Mouse (Mus musculus): ENCODE measurements at regions not wholly inside any gene's neighbourhood (a gene's known extent, or its start where the extent isn't known, plus 50 kb on each side); places are given as distances from the start of the nearest gene placed in this dataset.

GRCm38 (mm10) chr3:48658386-48658785 is 1098.7 kb downstream of the Pcdh18 start:
- Histone ChIP-seq H3K27ac (ENCODE audit: low read length) (no peak overlapping the region), H3K4me3 (replicated peaks; ENCODE audit: low read length) (no peak overlapping the region), H3K9me3 (replicated peaks; ENCODE audit: control insufficient read depth, low read length) (no peaks in the 10 kb centered on the region), H3K27me3 (ENCODE audit: control insufficient read depth, insufficient read depth, low read length) (no peaks in the 10 kb centered on the region), H3K9ac (ENCODE audit: low read length) (no peak overlapping the region), H3K4me2 (ENCODE audit: low read depth, low read length) (no peak overlapping the region), H3K36me3 (ENCODE audit: control insufficient read depth, insufficient read depth, low read length) (no peaks in the 10 kb centered on the region), H3K4me1 (ENCODE audit: control insufficient read depth, insufficient read depth, low read length) (no peaks in the 10 kb centered on the region)
- WGBS: 49% methylated on average over 1 of the region's 1 CpGs
- ATAC-seq (ENCODE audit: insufficient read depth, low FRiP score): no peak

- no peak overlapping the region for H3K27ac ChIP-seq (ENCODE audit: low read length)
- WGBS: 77% methylated on average over 4 of the region's 4 CpGs
- no peak for ATAC-seq (ENCODE audit: insufficient read depth, low FRiP score)
Observed at GRCm38 (mm10) chr3:48655084-48655483, 1102.0 kb downstream of the Pcdh18 start.

GRCm38 (mm10) chr3:48631889-48632483 is 1125.1 kb downstream of the Pcdh18 start:
- no peak overlapping the region for H3K27ac ChIP-seq (ENCODE audit: low read length)
- ATAC-seq (ENCODE audit: insufficient read depth, low FRiP score): no peak
- H3K9ac ChIP-seq (ENCODE audit: low read length): no peak overlapping the region

More at GRCm38 (mm10) chr3:48655084-48655483, 1102.0 kb downstream of the Pcdh18 start:
- Histone ChIP-seq H3K4me1 (ENCODE audit: control insufficient read depth, insufficient read depth, low read length) (no peaks in the 10 kb centered on the region), H3K4me2 (ENCODE audit: low read depth, low read length) (no peak overlapping the region), H3K9ac (ENCODE audit: low read length) (no peak overlapping the region), H3K4me3 (replicated peaks; ENCODE audit: low read length) (no peak overlapping the region), H3K27me3 (ENCODE audit: control insufficient read depth, insufficient read depth, low read length) (no peaks in the 10 kb centered on the region), H3K36me3 (ENCODE audit: control insufficient read depth, insufficient read depth, low read length) (no peaks in the 10 kb centered on the region), H3K9me3 (replicated peaks; ENCODE audit: control insufficient read depth, low read length) (no peaks in the 10 kb centered on the region)

GRCm38 (mm10) chr3:48608933-48609332 is 1148.2 kb downstream of the Pcdh18 start:
- H3K9me3 ChIP-seq (replicated peaks; ENCODE audit: control insufficient read depth, low read length): no peaks in the 10 kb centered on the region
- no peak overlapping the region for H3K4me3 ChIP-seq (replicated peaks; ENCODE audit: low read length)
- no peak overlapping the region for H3K27ac ChIP-seq (ENCODE audit: low read length)
- no peak for ATAC-seq (ENCODE audit: insufficient read depth, low FRiP score)
- H3K9ac ChIP-seq (ENCODE audit: low read length): no peak overlapping the region
- no peaks in the 10 kb centered on the region for H3K4me1 ChIP-seq (ENCODE audit: control insufficient read depth, insufficient read depth, low read length)
- H3K36me3 ChIP-seq (ENCODE audit: control insufficient read depth, insufficient read depth, low read length): no peaks in the 10 kb centered on the region
- H3K4me2 ChIP-seq (ENCODE audit: low read depth, low read length): no peak overlapping the region
- WGBS: 96% methylated on average over 21 of the region's 21 CpGs
- no peaks in the 10 kb centered on the region for H3K27me3 ChIP-seq (ENCODE audit: control insufficient read depth, insufficient read depth, low read length)

More at GRCm38 (mm10) chr3:48631889-48632483, 1125.1 kb downstream of the Pcdh18 start:
- H3K36me3 ChIP-seq (ENCODE audit: control insufficient read depth, insufficient read depth, low read length): no peaks in the 10 kb centered on the region
- no peak overlapping the region for H3K4me2 ChIP-seq (ENCODE audit: low read depth, low read length)
- no peaks in the 10 kb centered on the region for H3K4me1 ChIP-seq (ENCODE audit: control insufficient read depth, insufficient read depth, low read length)
- no peaks in the 10 kb centered on the region for H3K27me3 ChIP-seq (ENCODE audit: control insufficient read depth, insufficient read depth, low read length)
- WGBS: 27% methylated on average over 3 of the region's 3 CpGs
- no peak overlapping the region for H3K4me3 ChIP-seq (replicated peaks; ENCODE audit: low read length)
- H3K9me3 ChIP-seq (replicated peaks; ENCODE audit: control insufficient read depth, low read length): no peaks in the 10 kb centered on the region

GRCm38 (mm10) chr3:48604840-48605239 is 1152.3 kb downstream of the Pcdh18 start:
- no peaks in the 10 kb centered on the region for H3K9me3 ChIP-seq (replicated peaks; ENCODE audit: control insufficient read depth, low read length)
- 84% methylated on average over 3 of the region's 3 CpGs for WGBS
- no peaks in the 10 kb centered on the region for H3K4me1 ChIP-seq (ENCODE audit: control insufficient read depth, insufficient read depth, low read length)
- H3K4me2 ChIP-seq (ENCODE audit: low read depth, low read length): no peak overlapping the region
- H3K27me3 ChIP-seq (ENCODE audit: control insufficient read depth, insufficient read depth, low read length): no peaks in the 10 kb centered on the region
- H3K27ac ChIP-seq (ENCODE audit: low read length): no peak overlapping the region
- no peaks in the 10 kb centered on the region for H3K36me3 ChIP-seq (ENCODE audit: control insufficient read depth, insufficient read depth, low read length)
- no peak overlapping the region for H3K4me3 ChIP-seq (replicated peaks; ENCODE audit: low read length)
- no peak for ATAC-seq (ENCODE audit: insufficient read depth, low FRiP score)
- no peak overlapping the region for H3K9ac ChIP-seq (ENCODE audit: low read length)

- no peaks in the 10 kb centered on the region for H3K36me3 ChIP-seq (ENCODE audit: control insufficient read depth, insufficient read depth, low read length)
- WGBS: 85% methylated on average over 2 of the region's 2 CpGs
- no peak overlapping the region for H3K4me3 ChIP-seq (replicated peaks; ENCODE audit: low read length)
- H3K4me1 ChIP-seq (ENCODE audit: control insufficient read depth, insufficient read depth, low read length): no peaks in the 10 kb centered on the region
- H3K27me3 ChIP-seq (ENCODE audit: control insufficient read depth, insufficient read depth, low read length): no peaks in the 10 kb centered on the region
- no peak overlapping the region for H3K4me2 ChIP-seq (ENCODE audit: low read depth, low read length)
- H3K27ac ChIP-seq (ENCODE audit: low read length): no peak overlapping the region
- H3K9me3 ChIP-seq (replicated peaks; ENCODE audit: control insufficient read depth, low read length): no peaks in the 10 kb centered on the region
- no peak overlapping the region for H3K9ac ChIP-seq (ENCODE audit: low read length)
- ATAC-seq (ENCODE audit: insufficient read depth, low FRiP score): no peak
Observed at GRCm38 (mm10) chr3:48587341-48587740, 1169.8 kb downstream of the Pcdh18 start.

GRCm38 (mm10) chr3:48586145-48586544 is 1171.0 kb downstream of the Pcdh18 start:
- Histone ChIP-seq H3K27me3 (ENCODE audit: control insufficient read depth, insufficient read depth, low read length) (no peaks in the 10 kb centered on the region), H3K36me3 (ENCODE audit: control insufficient read depth, insufficient read depth, low read length) (no peaks in the 10 kb centered on the region), H3K27ac (ENCODE audit: low read length) (no peak overlapping the region), H3K9ac (ENCODE audit: low read length) (no peak overlapping the region), H3K9me3 (replicated peaks; ENCODE audit: control insufficient read depth, low read length) (no peaks in the 10 kb centered on the region), H3K4me3 (replicated peaks; ENCODE audit: low read length) (no peak overlapping the region), H3K4me1 (ENCODE audit: control insufficient read depth, insufficient read depth, low read length) (no peaks in the 10 kb centered on the region), H3K4me2 (ENCODE audit: low read depth, low read length) (no peak overlapping the region)
- 15% methylated on average over 1 of the region's 1 CpGs for WGBS
- ATAC-seq (ENCODE audit: insufficient read depth, low FRiP score): no peak

- Histone ChIP-seq H3K36me3 (ENCODE audit: control insufficient read depth, insufficient read depth, low read length) (no peaks in the 10 kb centered on the region), H3K27me3 (ENCODE audit: control insufficient read depth, insufficient read depth, low read length) (no peaks in the 10 kb centered on the region), H3K27ac (ENCODE audit: low read length) (no peak overlapping the region), H3K9ac (ENCODE audit: low read length) (no peak overlapping the region), H3K9me3 (replicated peaks; ENCODE audit: control insufficient read depth, low read length) (no peaks in the 10 kb centered on the region), H3K4me3 (replicated peaks; ENCODE audit: low read length) (no peak overlapping the region), H3K4me1 (ENCODE audit: control insufficient read depth, insufficient read depth, low read length) (no peaks in the 10 kb centered on the region), H3K4me2 (ENCODE audit: low read depth, low read length) (no peak overlapping the region)
- ATAC-seq (ENCODE audit: insufficient read depth, low FRiP score): no peak
Observed at GRCm38 (mm10) chr3:48584340-48584739, 1172.8 kb downstream of the Pcdh18 start.

GRCm38 (mm10) chr3:48582521-48582920 is 1174.6 kb downstream of the Pcdh18 start:
- ATAC-seq (ENCODE audit: insufficient read depth, low FRiP score): no peak
- Histone ChIP-seq H3K27me3 (ENCODE audit: control insufficient read depth, insufficient read depth, low read length) (no peaks in the 10 kb centered on the region), H3K9ac (ENCODE audit: low read length) (no peak overlapping the region), H3K27ac (ENCODE audit: low read length) (no peak overlapping the region), H3K9me3 (replicated peaks; ENCODE audit: control insufficient read depth, low read length) (no peaks in the 10 kb centered on the region), H3K4me3 (replicated peaks; ENCODE audit: low read length) (no peak overlapping the region), H3K4me1 (ENCODE audit: control insufficient read depth, insufficient read depth, low read length) (no peaks in the 10 kb centered on the region), H3K36me3 (ENCODE audit: control insufficient read depth, insufficient read depth, low read length) (no peaks in the 10 kb centered on the region), H3K4me2 (ENCODE audit: low read depth, low read length) (no peak overlapping the region)
- WGBS: 61% methylated on average over 1 of the region's 1 CpGs
